Mouse (Mus musculus) limb, embryonic 11.5 days (tissue): ENCODE data around the gene Ces1e. TPM values are rescaled to one million over a fixed set of nuclear protein-coding genes. Genes with fewer than 3 reads are reported as not detected.
"Not testable (repeated sequence)": the region's sequence is repeated elsewhere in the genome, so short reads cannot be mapped to it uniquely, and the experiment has no call there.

ENCODE experiments used
- ATAC-seq: fragments of 200-750 bp; cut with Nextera tagmentation; 2 replicates; pipeline ENCODE4 v1.8.0; 2017; ENCODE audit warnings: low read depth; ENCODE audit not compliant: insufficient number of reproducible peaks, low FRiP score, low TSS enrichment
- DNase-seq: peaks from one replicate; pipeline ENCODE4 v3.0.0-alpha.2; 2015; ENCODE audit warnings: low spot score
- H3K27ac ChIP-seq: fragments of 300-500 bp; sonication (generic); replicated peaks from 2 replicates; pipeline ENCODE4 v1.5.1; 2014; ENCODE audit warnings: low read depth, mild to moderate bottlenecking, low read length
- H3K27me3 ChIP-seq: fragments of 300-500 bp; sonication (generic); 2 replicates; pipeline ENCODE4 v1.6.1; 2014; ENCODE audit warnings: mild to moderate bottlenecking, low read length, mixed read lengths; ENCODE audit not compliant: control insufficient read depth, insufficient read depth
- H3K36me3 ChIP-seq: fragments of 300-500 bp; sonication (generic); 2 replicates; pipeline ENCODE4 v1.6.1; 2014; ENCODE audit warnings: mild to moderate bottlenecking, low read length, moderate library complexity, mixed read lengths; ENCODE audit not compliant: control insufficient read depth, insufficient read depth
- H3K4me1 ChIP-seq: fragments of 300-500 bp; sonication (generic); 2 replicates; pipeline ENCODE4 v1.6.1; 2014; ENCODE audit warnings: low read length, mixed read lengths; ENCODE audit not compliant: control insufficient read depth, insufficient read depth
- H3K4me2 ChIP-seq: fragments of 300-500 bp; sonication (generic); 2 replicates; pipeline ENCODE4 v1.6.1; 2014; ENCODE audit warnings: low read depth, mild to moderate bottlenecking, moderate library complexity; ENCODE audit not compliant: severe bottlenecking
- H3K4me3 ChIP-seq: fragments of 300-500 bp; sonication (generic); 2 replicates; pipeline ENCODE4 v1.5.1; 2014; ENCODE audit warnings: low read depth, low read length
- H3K9ac ChIP-seq: fragments of 300-500 bp; sonication (generic); 2 replicates; pipeline ENCODE4 v1.6.1; 2014; ENCODE audit warnings: mild to moderate bottlenecking, low read length
- H3K9me3 ChIP-seq: fragments of 300-500 bp; sonication (generic); 2 replicates; pipeline ENCODE4 v1.6.1; 2016; ENCODE audit warnings: low read length; ENCODE audit not compliant: control insufficient read depth
- WGBS: fragments of 180-500 bp; shearing (Covaris S2); extraction: QIAGEN DNeasy Blood & Tissue Kit; methylation state at CpG from one replicate; pipeline ENCODE4 v1.1.7; 2014; 5-methylcytosine and 5-hydroxymethylcytosine counted together
- polyA plus RNA-seq: library from polyadenylated mRNA; unstranded; fragments of >200 nt; fragmentation: Nextera tagmentation; extraction: Ambion mirVana; gene quantifications from 2 replicates; pipeline ENCODE4 v1.2.1, GENCODE M21; 2014

The Ces1e gene
- polyA plus RNA-seq, 1 experiment from 2014 or later = not detected

- not testable (repeated sequence) for H3K4me3 ChIP-seq, H3K4me2 ChIP-seq, H3K36me3 ChIP-seq, H3K27ac ChIP-seq, H3K4me1 ChIP-seq, H3K9me3 ChIP-seq, H3K27me3 ChIP-seq, H3K9ac ChIP-seq, DNase-seq, ATAC-seq
- WGBS = 73% methylated on average over 7 of the region's 7 CpGs
Measured at GRCm38 (mm10) chr8:93199146-93199545, 30.3 kb downstream of the Ces1e start.

GRCm38 (mm10) chr8:93197685-93198525 is 31.5 kb downstream of the Ces1e start, which contains the start of gene Ces1d:
TSS of gene Ces1d (minus strand) at chr8:93197838.
- ATAC-seq (no peak), DNase-seq (no peak)
- Histone ChIP-seq H3K9ac (no peak within 1 kb of the TSS), H3K9me3 (no peaks in the 10 kb centered on the region), H3K27ac (no peak within 1 kb of the TSS), H3K4me1 (no peaks in the 10 kb centered on the region), H3K4me2 (no peak within 1 kb of the TSS), H3K27me3 (no peaks in the 10 kb centered on the region), H3K36me3 (no peaks in the 10 kb centered on the region), H3K4me3 (no peak within 1 kb of the TSS)
- WGBS = 84% methylated on average over 8 of the region's 8 CpGs

GRCm38 (mm10) chr8:93196436-93196835 is 33.0 kb downstream of the Ces1e start:
- Histone ChIP-seq H3K4me1 (no peaks in the 10 kb centered on the region), H3K27me3 (no peaks in the 10 kb centered on the region), H3K4me3 (no peak overlapping the region), H3K9me3 (no peaks in the 10 kb centered on the region), H3K36me3 (no peaks in the 10 kb centered on the region), H3K27ac (no peak overlapping the region), H3K4me2 (no peak overlapping the region), H3K9ac (no peak overlapping the region)
- ATAC-seq (no peak), DNase-seq (no peak)
- WGBS = 86% methylated on average over 5 of the region's 5 CpGs

- WGBS = 83% methylated on average over 4 of the region's 4 CpGs
- ATAC-seq (no peak), DNase-seq (no peak)
- peaks cover 6% of the 10 kb centered on the region; the same call in 1 of the 2 replicates for H3K4me1 ChIP-seq
- H3K27ac ChIP-seq = no peak overlapping the region
- no peak overlapping the region for H3K4me3 ChIP-seq
- H3K27me3 ChIP-seq = no peaks in the 10 kb centered on the region
- H3K9me3 ChIP-seq = no peaks in the 10 kb centered on the region
- H3K36me3 ChIP-seq = no peaks in the 10 kb centered on the region
- H3K4me2 ChIP-seq = no peak overlapping the region
- no peak overlapping the region for H3K9ac ChIP-seq
Measured at GRCm38 (mm10) chr8:93180581-93181129, 48.8 kb downstream of the Ces1e start.

GRCm38 (mm10) chr8:93176593-93176992 is 52.8 kb downstream of the Ces1e start:
- Histone ChIP-seq H3K9me3 (no peaks in the 10 kb centered on the region), H3K27ac (0 out of 2 replicates have a peak overlapping the region, but pooled peaks have one; percentile 21), H3K27me3 (no peaks in the 10 kb centered on the region), H3K4me3 (no peak overlapping the region), H3K4me2 (no peak overlapping the region), H3K9ac (no peak overlapping the region), H3K4me1 (peaks cover 6% of the 10 kb centered on the region; the same call in 1 of the 2 replicates), H3K36me3 (no peaks in the 10 kb centered on the region)
- peak; percentile 24 for DNase-seq
- WGBS = 41% methylated on average over 1 of the region's 1 CpGs
- ATAC-seq = no peak

GRCm38 (mm10) chr8:93174554-93174953 is 54.9 kb downstream of the Ces1e start:
- WGBS = 84% methylated on average over 2 of the region's 2 CpGs
- no peak for DNase-seq
- ATAC-seq = no peak

GRCm38 (mm10) chr8:93171846-93172590 is 57.4 kb downstream of the Ces1e start:
- Histone ChIP-seq H3K4me3 (no peak overlapping the region), H3K9ac (no peak overlapping the region), H3K27ac (no peak overlapping the region), H3K36me3 (no peaks in the 10 kb centered on the region), H3K4me2 (no peak overlapping the region), H3K4me1 (peaks cover 6% of the 10 kb centered on the region; the same call in 1 of the 2 replicates), H3K9me3 (no peaks in the 10 kb centered on the region), H3K27me3 (no peaks in the 10 kb centered on the region)
- 57% methylated on average over 1 of the region's 1 CpGs for WGBS
- no peak for ATAC-seq
- no peak for DNase-seq

More at GRCm38 (mm10) chr8:93174554-93174953, 54.9 kb downstream of the Ces1e start:
- Histone ChIP-seq H3K27ac (no peak overlapping the region), H3K4me2 (no peak overlapping the region), H3K4me3 (no peak overlapping the region), H3K9me3 (no peaks in the 10 kb centered on the region), H3K4me1 (peaks cover 6% of the 10 kb centered on the region; the same call in 1 of the 2 replicates), H3K36me3 (no peaks in the 10 kb centered on the region), H3K27me3 (no peaks in the 10 kb centered on the region), H3K9ac (no peak overlapping the region)

- Histone ChIP-seq H3K27me3 (no peaks in the 10 kb centered on the region), H3K4me2 (no peak overlapping the region), H3K27ac (no peak overlapping the region), H3K4me3 (no peak overlapping the region), H3K9ac (no peak overlapping the region), H3K9me3 (no peaks in the 10 kb centered on the region), H3K4me1 (no peaks in the 10 kb centered on the region), H3K36me3 (no peaks in the 10 kb centered on the region)
- ATAC-seq = no peak
- WGBS = 95% methylated on average over 1 of the region's 1 CpGs
- DNase-seq = no peak
Measured at GRCm38 (mm10) chr8:93163363-93163762, 66.1 kb downstream of the Ces1e start.
